Mouse (Mus musculus) left cerebral cortex, adult 18-20 months (tissue): ENCODE results near the gene Nf2. TPM values are rescaled to one million over a fixed set of nuclear protein-coding genes. Genes with fewer than 3 reads are reported as not detected.

Experiments
- microRNA-seq, 2 experiments: library from miRNA; unstranded; fragments of <30 nt; microRNA quantifications; one replicate each; pipeline ENCODE4 v1.2.0; 2021
- total RNA-seq, 2 experiments: library from RNA; stranded (reverse); gene quantifications; 2 replicates each; pipeline ENCODE4 v1.2.3; 2021

The Nf2 gene
- total RNA-seq, 2 experiments from 2014 or later: 68.1 to 69.3 TPM

Small RNAs within 50 kb of the gene (microRNA-seq; reads per million reads assigned to microRNA genes)
- gene Mir6918: 2.7 to 3.0 reads per million in 2 experiments

Other genes starting within 250 kb of the Nf2 start
- not detected for gene Gm11032, start 229.5 kb downstream of the Nf2 start, total RNA-seq
- 10 to 100 TPM; 19.2 to 19.5 TPM for gene Ascc2, start 211.8 kb downstream of the Nf2 start, total RNA-seq
- gene Uqcr10, start 145.2 kb downstream of the Nf2 start, total RNA-seq: 100 to 1,000 TPM; 347 to 391 TPM
- gene Zmat5, start 144.9 kb downstream of the Nf2 start, total RNA-seq: 10 to 100 TPM; 25.3 to 28.5 TPM
- gene Cabp7, start 102.8 kb downstream of the Nf2 start, total RNA-seq: 10 to 100 TPM; 30.7 to 33.7 TPM
- 10 to 100 TPM; 91.6 to 91.8 TPM for gene Nipsnap1, start 24.4 kb upstream of the Nf2 start, total RNA-seq
- gene Thoc5, start 45.8 kb upstream of the Nf2 start, total RNA-seq: 10 to 100 TPM; 37.1 to 37.5 TPM
- gene Nefh, start 98.5 kb upstream of the Nf2 start, total RNA-seq: 10 to 100 TPM; 46.2 to 59.5 TPM
- gene Ap1b1, start 137.3 kb upstream of the Nf2 start, total RNA-seq: 100 to 1,000 TPM; 159 to 172 TPM
- 10 to 100 TPM; 78.2 to 86.3 TPM for gene Rasl10a, start 208.6 kb upstream of the Nf2 start, total RNA-seq
- 10 to 100 TPM; 83.7 to 92.5 TPM for gene Gas2l1, start 215.8 kb upstream of the Nf2 start, total RNA-seq
- gene Rhbdd3, start 249.4 kb upstream of the Nf2 start, total RNA-seq: 10 to 100 TPM; 22.9 to 23.3 TPM
- gene Ewsr1, start 249.7 kb upstream of the Nf2 start, total RNA-seq: 100 to 1,000 TPM; 265 to 298 TPM